Mouse (Mus musculus) hindbrain, embryonic 12.5 days (tissue): ENCODE measurements at regions not wholly inside any gene's neighbourhood (a gene's known extent, or its start where the extent isn't known, plus 50 kb on each side); places are given as distances from the start of the nearest gene placed in this dataset.

Experiments used
- ATAC-seq: fragments of 200-750 bp; cut with Nextera tagmentation; 2 replicates; pipeline ENCODE4 v1.8.0; 2017; ENCODE audit warnings: moderate TSS enrichment; ENCODE audit not compliant: low FRiP score
- H3K27ac ChIP-seq: fragments of 300-500 bp; sonication (generic); 2 replicates; pipeline ENCODE4 v1.5.1; 2016; ENCODE audit warnings: mild to moderate bottlenecking
- H3K27me3 ChIP-seq: fragments of 300-500 bp; sonication (generic); 2 replicates; pipeline ENCODE4 v1.6.1; 2016; ENCODE audit warnings: mild to moderate bottlenecking
- H3K36me3 ChIP-seq: fragments of 300-500 bp; sonication (generic); 2 replicates; pipeline ENCODE4 v1.6.1; 2016; ENCODE audit warnings: mild to moderate bottlenecking
- H3K4me1 ChIP-seq: fragments of 300-500 bp; sonication (generic); 2 replicates; pipeline ENCODE4 v1.6.1; 2016
- H3K4me2 ChIP-seq: fragments of 300-500 bp; sonication (generic); replicated peaks from 2 replicates; pipeline ENCODE4 v1.6.1; 2016; ENCODE audit warnings: mild to moderate bottlenecking
- H3K4me3 ChIP-seq: fragments of 300-500 bp; sonication (generic); 2 replicates; pipeline ENCODE4 v1.5.1; 2016; ENCODE audit warnings: mild to moderate bottlenecking
- H3K9ac ChIP-seq: fragments of 300-500 bp; sonication (generic); 2 replicates; pipeline ENCODE4 v1.6.1; 2016; ENCODE audit warnings: mild to moderate bottlenecking, moderate library complexity
- H3K9me3 ChIP-seq: fragments of 300-500 bp; sonication (generic); replicated peaks from 2 replicates; pipeline ENCODE4 v1.6.1; 2016; ENCODE audit warnings: mild to moderate bottlenecking
- WGBS: fragments of 180-500 bp; shearing (Covaris S2); methylation state at CpG from one replicate; pipeline ENCODE4 v1.1.7; 2016; 5-methylcytosine and 5-hydroxymethylcytosine counted together

GRCm38 (mm10) chr12:13129677-13130082 is 119.3 kb downstream of the Ddx1 start:
- no peaks in the 10 kb centered on the region for H3K9me3 ChIP-seq
- no peak overlapping the region for H3K9ac ChIP-seq
- no peaks in the 10 kb centered on the region for H3K27me3 ChIP-seq
- WGBS, result 63% methylated on average over 8 of the region's 8 CpGs
- peak; percentile 40; the same call in 1 of the 2 replicates for ATAC-seq
- peaks cover 5% of the 10 kb centered on the region; the same call in 1 of the 2 replicates for H3K4me1 ChIP-seq
- H3K4me2 ChIP-seq, result no peak overlapping the region
- H3K4me3 ChIP-seq, result no peak overlapping the region
- H3K36me3 ChIP-seq, result no peaks in the 10 kb centered on the region
- 0 out of 2 replicates have a peak overlapping the region, but pooled peaks have one; percentile 23 for H3K27ac ChIP-seq

DNA sequence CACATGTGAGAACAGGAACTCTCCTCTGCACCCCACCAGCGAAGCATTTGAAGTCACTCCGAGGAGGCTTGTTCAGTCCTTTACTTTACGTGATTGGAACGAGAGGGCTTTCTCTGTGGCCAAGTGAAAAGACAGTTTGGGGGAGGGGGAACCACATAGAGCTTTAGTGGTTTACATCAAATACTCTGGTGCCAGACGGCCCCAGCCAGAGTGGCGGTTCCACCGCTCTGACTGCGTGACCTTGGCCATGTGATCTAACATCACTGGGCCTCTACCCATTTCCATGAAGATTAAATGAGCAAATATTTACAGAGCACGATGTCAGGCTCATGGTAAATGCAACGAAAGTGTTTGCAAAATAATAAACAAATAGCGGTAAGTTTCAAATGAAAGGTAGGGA is 121.6 kb downstream of the Ddx1 start:
- Histone ChIP-seq H3K9ac (no peak overlapping the region), H3K36me3 (no peaks in the 10 kb centered on the region), H3K4me2 (no peak overlapping the region), H3K27me3 (no peaks in the 10 kb centered on the region), H3K4me3 (no peak overlapping the region), H3K27ac (no peak overlapping the region), H3K4me1 (peaks cover 5% of the 10 kb centered on the region; the same call in 1 of the 2 replicates), H3K9me3 (no peaks in the 10 kb centered on the region)
- 75% methylated on average over 11 of the region's 11 CpGs for WGBS
- no peak for ATAC-seq

DNA sequence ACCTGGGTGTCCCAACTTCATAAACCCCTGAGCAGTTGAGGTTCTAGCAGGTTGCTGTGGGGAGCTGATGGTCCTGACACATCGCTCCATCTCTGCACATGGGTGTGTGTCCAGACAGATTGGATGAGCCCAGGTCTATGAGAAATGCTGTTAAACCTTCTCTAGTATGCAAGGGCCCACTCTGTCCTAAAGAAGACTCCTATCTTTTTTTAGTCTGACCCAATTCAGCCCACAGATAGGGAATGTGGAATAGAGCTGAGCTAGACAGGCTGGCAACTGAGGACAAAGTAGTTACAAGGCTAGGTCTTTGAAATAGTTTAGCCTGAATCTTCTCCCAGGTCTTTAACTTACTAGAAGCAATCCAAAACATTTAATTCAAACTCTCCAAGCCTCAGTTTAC is 124.0 kb downstream of the Ddx1 start:
- Histone ChIP-seq H3K9ac (no peak overlapping the region), H3K27me3 (no peaks in the 10 kb centered on the region), H3K36me3 (no peaks in the 10 kb centered on the region), H3K4me2 (no peak overlapping the region), H3K4me1 (peaks cover 11% of the 10 kb centered on the region; the same call in 1 of the 2 replicates), H3K9me3 (no peaks in the 10 kb centered on the region), H3K4me3 (no peak overlapping the region), H3K27ac (no peak overlapping the region)
- 96% methylated on average over 1 of the region's 1 CpGs for WGBS
- ATAC-seq, result no peak

- Histone ChIP-seq H3K4me1 (peaks cover 11% of the 10 kb centered on the region; the same call in 1 of the 2 replicates), H3K27me3 (no peaks in the 10 kb centered on the region), H3K9me3 (no peaks in the 10 kb centered on the region), H3K9ac (no peak overlapping the region), H3K36me3 (no peaks in the 10 kb centered on the region), H3K4me3 (no peak overlapping the region), H3K27ac (no peak overlapping the region), H3K4me2 (no peak overlapping the region)
- WGBS, result 48% methylated on average over 9 of the region's 9 CpGs
- ATAC-seq, result no peak
Measured at GRCm38 (mm10) chr12:13122282-13122681, 126.7 kb downstream of the Ddx1 start.

- no peaks in the 10 kb centered on the region for H3K27me3 ChIP-seq
- H3K4me2 ChIP-seq, result no peak overlapping the region
- no peak for ATAC-seq
- 35% methylated on average over 7 of the region's 7 CpGs for WGBS
- no peak overlapping the region for H3K9ac ChIP-seq
- H3K27ac ChIP-seq, result no peak overlapping the region
- 0 out of 2 replicates have a peak, but pooled peaks cover 8% of the 10 kb centered on the region for H3K4me1 ChIP-seq
- H3K4me3 ChIP-seq, result no peak overlapping the region
- no peaks in the 10 kb centered on the region for H3K36me3 ChIP-seq
- no peaks in the 10 kb centered on the region for H3K9me3 ChIP-seq
Measured at GRCm38 (mm10) chr12:13120581-13120980, 128.4 kb downstream of the Ddx1 start.

GRCm38 (mm10) chr12:13119653-13120052 is 129.4 kb downstream of the Ddx1 start:
- Histone ChIP-seq H3K4me2 (no peak overlapping the region), H3K27ac (no peak overlapping the region), H3K27me3 (no peaks in the 10 kb centered on the region), H3K36me3 (no peaks in the 10 kb centered on the region), H3K4me3 (no peak overlapping the region), H3K4me1 (0 out of 2 replicates have a peak, but pooled peaks cover 6% of the 10 kb centered on the region), H3K9ac (no peak overlapping the region), H3K9me3 (no peaks in the 10 kb centered on the region)
- WGBS, result 85% methylated on average over 3 of the region's 3 CpGs
- no peak for ATAC-seq

GRCm38 (mm10) chr12:13118026-13118425 is 131.0 kb downstream of the Ddx1 start:
- no peak overlapping the region for H3K27ac ChIP-seq
- H3K4me3 ChIP-seq, result no peak overlapping the region
- no peaks in the 10 kb centered on the region for H3K27me3 ChIP-seq
- H3K4me2 ChIP-seq, result no peak overlapping the region
- H3K4me1 ChIP-seq, result 0 out of 2 replicates have a peak, but pooled peaks cover 6% of the 10 kb centered on the region
- no peak overlapping the region for H3K9ac ChIP-seq
- 72% methylated on average over 9 of the region's 9 CpGs for WGBS
- H3K36me3 ChIP-seq, result no peaks in the 10 kb centered on the region
- no peaks in the 10 kb centered on the region for H3K9me3 ChIP-seq
- no peak for ATAC-seq

GRCm38 (mm10) chr12:13114341-13114740 is 134.7 kb downstream of the Ddx1 start:
- WGBS, result 69% methylated on average over 4 of the region's 4 CpGs
- Histone ChIP-seq H3K4me1 (no peaks in the 10 kb centered on the region), H3K4me2 (no peak overlapping the region), H3K36me3 (no peaks in the 10 kb centered on the region), H3K27me3 (no peaks in the 10 kb centered on the region), H3K4me3 (no peak overlapping the region), H3K27ac (no peak overlapping the region), H3K9me3 (no peaks in the 10 kb centered on the region), H3K9ac (no peak overlapping the region)
- ATAC-seq, result no peak

- WGBS, result 90% methylated on average over 3 of the region's 3 CpGs
- no peak for ATAC-seq
Measured at GRCm38 (mm10) chr12:13106931-13107330, 142.1 kb downstream of the Ddx1 start.

DNA sequence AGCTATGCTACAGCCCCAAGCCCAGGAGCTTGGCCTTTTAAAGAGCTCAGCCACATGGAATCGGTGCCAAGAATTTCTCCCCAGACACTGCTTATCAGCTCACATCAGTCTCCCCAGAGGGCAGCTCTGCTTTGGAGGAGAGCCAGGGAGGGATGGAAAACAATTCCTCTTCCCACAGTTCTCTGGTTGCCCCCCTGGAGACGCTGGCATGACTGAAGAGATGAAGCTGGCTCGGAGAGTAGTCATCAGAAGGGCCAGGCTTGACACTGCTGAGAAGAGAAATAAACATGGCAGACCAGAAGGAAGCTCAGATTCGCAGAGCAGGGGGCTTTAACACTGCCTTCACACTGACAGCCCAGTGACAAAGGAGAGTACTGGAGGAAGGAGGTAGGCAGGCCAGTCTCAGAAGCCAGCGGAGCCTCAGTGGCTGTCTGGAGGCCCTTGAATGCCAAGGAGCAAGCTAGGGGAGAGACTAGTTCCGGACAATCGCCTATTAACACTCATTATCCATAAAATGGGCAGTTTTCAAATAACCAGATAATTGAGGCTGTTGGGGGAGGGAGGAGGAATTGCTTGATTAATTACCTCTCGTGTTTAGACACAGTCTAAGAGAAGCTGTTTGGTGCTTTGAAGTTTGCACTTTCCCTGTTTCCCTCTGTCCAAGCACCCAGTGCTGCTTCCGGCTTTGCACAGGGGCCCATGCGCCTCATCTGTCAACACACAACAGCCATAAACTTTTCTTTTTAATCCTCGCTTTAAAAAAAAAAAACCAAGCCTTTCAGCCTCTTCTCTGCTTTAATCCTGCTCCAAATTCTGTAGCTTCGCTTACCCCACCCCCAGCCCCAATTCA is 148.3 kb downstream of the Ddx1 start:
- Histone ChIP-seq H3K4me2 (no peak overlapping the region), H3K27me3 (peaks cover 5% of the 10 kb centered on the region; the same call in 1 of the 2 replicates), H3K27ac (peak overlapping the region; percentile 62), H3K4me3 (no peak overlapping the region), H3K9ac (no peak overlapping the region), H3K36me3 (no peaks in the 10 kb centered on the region), H3K9me3 (no peaks in the 10 kb centered on the region), H3K4me1 (peaks cover 8% of the 10 kb centered on the region)
- peak; percentile 61 for ATAC-seq
- 28% methylated on average over 12 of the region's 12 CpGs for WGBS

More at GRCm38 (mm10) chr12:13106931-13107330, 142.1 kb downstream of the Ddx1 start:
- Histone ChIP-seq H3K4me2 (no peak overlapping the region), H3K27ac (no peak overlapping the region), H3K9ac (no peak overlapping the region), H3K27me3 (peaks cover 5% of the 10 kb centered on the region; the same call in 1 of the 2 replicates), H3K4me1 (no peaks in the 10 kb centered on the region), H3K9me3 (no peaks in the 10 kb centered on the region), H3K36me3 (no peaks in the 10 kb centered on the region), H3K4me3 (no peak overlapping the region)

DNA sequence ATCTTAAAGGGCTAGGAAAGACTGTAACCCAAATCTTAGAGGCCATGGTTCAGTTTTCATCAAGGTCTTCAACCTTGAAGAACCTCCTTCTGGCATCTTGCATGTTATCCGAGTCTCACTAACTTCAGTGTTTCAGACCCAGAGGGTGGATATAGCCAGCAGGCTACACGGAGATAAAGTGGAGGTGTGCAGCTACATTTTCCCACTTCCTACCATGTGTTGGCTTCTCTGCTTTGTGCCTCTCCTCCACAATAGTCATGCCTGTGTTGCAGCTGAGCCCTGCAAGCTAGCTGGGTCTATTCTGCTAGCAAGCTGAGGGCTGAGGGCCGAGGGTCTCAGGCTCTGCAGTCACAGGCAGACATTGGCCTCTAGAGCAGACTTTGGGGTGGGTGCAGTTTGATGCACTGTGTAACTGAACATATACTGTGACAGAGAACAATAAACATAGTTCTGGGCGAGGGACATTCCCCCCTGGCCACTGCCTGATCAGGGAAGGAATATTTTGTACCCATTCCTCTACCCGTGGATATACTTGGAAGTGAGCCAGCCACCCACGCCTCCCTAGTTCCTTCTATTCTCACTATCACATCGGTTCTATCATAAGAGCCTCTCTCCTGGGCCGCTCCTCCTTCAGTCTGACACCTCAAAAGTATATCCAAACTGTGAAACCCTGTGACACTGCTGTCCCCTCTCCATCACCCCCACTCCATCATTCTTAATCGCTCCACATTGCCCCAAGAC is 152.6 kb upstream of the Mycn start:
- H3K4me3 ChIP-seq, result no peak overlapping the region
- H3K4me1 ChIP-seq, result no peaks in the 10 kb centered on the region
- H3K9me3 ChIP-seq, result no peaks in the 10 kb centered on the region
- H3K27me3 ChIP-seq, result no peaks in the 10 kb centered on the region
- WGBS, result 82% methylated on average over 9 of the region's 9 CpGs
- H3K36me3 ChIP-seq, result no peaks in the 10 kb centered on the region
- no peak overlapping the region for H3K9ac ChIP-seq
- no peak overlapping the region for H3K4me2 ChIP-seq
- no peak overlapping the region for H3K27ac ChIP-seq
- ATAC-seq, result no peak

DNA sequence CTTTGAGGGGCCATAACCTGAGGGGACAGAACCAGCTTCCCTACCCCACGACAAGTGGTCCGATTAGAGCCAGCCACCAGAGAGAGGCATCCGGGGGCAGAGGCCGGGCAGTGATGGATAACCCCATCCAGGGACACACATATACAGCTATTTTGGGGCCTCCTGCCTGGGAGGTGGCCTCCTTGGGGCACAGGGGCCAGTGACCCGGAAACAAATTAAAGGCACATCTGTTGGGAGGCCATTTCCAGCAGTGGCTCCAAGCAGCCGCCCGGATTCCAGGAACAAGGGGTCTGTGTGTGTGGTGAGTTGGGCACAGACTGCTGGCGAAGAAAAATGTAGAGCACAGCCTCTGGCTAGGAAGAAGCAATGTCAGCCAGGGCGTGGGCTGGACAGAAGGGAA is 144.2 kb upstream of the Mycn start:
- Histone ChIP-seq H3K4me1 (peaks cover 4% of the 10 kb centered on the region; the same call in 1 of the 2 replicates), H3K4me2 (no peak overlapping the region), H3K4me3 (no peak overlapping the region), H3K9me3 (no peaks in the 10 kb centered on the region), H3K27ac (no peak overlapping the region), H3K27me3 (no peaks in the 10 kb centered on the region), H3K9ac (no peak overlapping the region), H3K36me3 (no peaks in the 10 kb centered on the region)
- no peak for ATAC-seq
- 35% methylated on average over 9 of the region's 9 CpGs for WGBS
